Mouse (Mus musculus) kidney, embryonic 16.5 days (tissue): ENCODE measurements around the gene St3gal5. TPM values are rescaled to one million over a fixed set of nuclear protein-coding genes. Genes with fewer than 3 reads are reported as not detected.
A peak's percentile ranks its signal among the peaks of the same experiment; 100 is the strongest.
"Not testable (repeated sequence)": the region's sequence is repeated elsewhere in the genome, so short reads cannot be mapped to it uniquely, and the experiment has no call there.

Experiments used
- ATAC-seq: fragments of 200-750 bp; cut with Nextera tagmentation; 2 replicates; pipeline ENCODE4 v1.8.0; 2017; ENCODE audit warnings: moderate TSS enrichment; ENCODE audit not compliant: low FRiP score, low TSS enrichment
- H3K27ac ChIP-seq: fragments of 300-500 bp; sonication (generic); 2 replicates; pipeline ENCODE4 v1.5.1; 2014; ENCODE audit warnings: low read length
- H3K27me3 ChIP-seq: fragments of 300-500 bp; sonication (generic); 2 replicates; pipeline ENCODE4 v1.6.1; 2014; ENCODE audit warnings: low read length, control low read depth, mixed read lengths; ENCODE audit not compliant: insufficient read depth
- H3K36me3 ChIP-seq: fragments of 300-500 bp; sonication (generic); 2 replicates; pipeline ENCODE4 v1.6.1; 2014; ENCODE audit warnings: low read length, control low read depth, mixed read lengths; ENCODE audit not compliant: insufficient read depth
- H3K4me1 ChIP-seq: fragments of 300-500 bp; sonication (generic); 2 replicates; pipeline ENCODE4 v1.6.1; 2014; ENCODE audit warnings: low read length, control low read depth, mixed read lengths; ENCODE audit not compliant: insufficient read depth
- H3K4me2 ChIP-seq: fragments of 300-500 bp; sonication (generic); replicated peaks from 2 replicates; pipeline ENCODE4 v1.6.1; 2014; ENCODE audit warnings: low read depth, low read length
- H3K4me3 ChIP-seq: fragments of 300-500 bp; sonication (generic); 2 replicates; pipeline ENCODE4 v1.5.1; 2014; ENCODE audit warnings: mild to moderate bottlenecking, low read length
- H3K9ac ChIP-seq: fragments of 300-500 bp; sonication (generic); replicated peaks from 2 replicates; pipeline ENCODE4 v1.6.1; 2014; ENCODE audit warnings: low read length
- H3K9me3 ChIP-seq: fragments of 300-500 bp; sonication (generic); 2 replicates; pipeline ENCODE4 v1.6.1; 2016; ENCODE audit warnings: low read length, control low read depth
- WGBS: fragments of 180-500 bp; shearing (Covaris S2); extraction: QIAGEN DNeasy Blood & Tissue Kit; methylation state at CpG from one replicate; pipeline ENCODE4 v1.1.7; 2014; 5-methylcytosine and 5-hydroxymethylcytosine counted together
- polyA plus RNA-seq: library from polyadenylated mRNA; unstranded; fragments of >200 nt; fragmentation: Nextera tagmentation; extraction: Ambion mirVana; gene quantifications from 2 replicates; pipeline ENCODE4 v1.2.1, GENCODE M21; 2015

Gene St3gal5
- polyA plus RNA-seq, result 32.5 and 34.0 TPM in 2 replicates

GRCm38 (mm10) chr6:72097181-72097995, at the start of gene St3gal5:
Gene St3gal5, plus strand, starts transcription at chr6:72097592.
- under 1% methylated on average over 67 of the region's 81 CpGs for WGBS
- peak; percentile 96 for ATAC-seq
- H3K4me1 ChIP-seq, result peaks cover 51% of the 10 kb centered on the region

GRCm38 (mm10) chr6:72048643-72049042, 48.7 kb upstream of the St3gal5 start:
- H3K4me2 ChIP-seq, result no peak overlapping the region
- H3K27ac ChIP-seq, result no peak overlapping the region
- H3K9ac ChIP-seq, result no peak overlapping the region
- WGBS, result 89% methylated on average over 5 of the region's 5 CpGs
- no peak for ATAC-seq
- H3K9me3 ChIP-seq, result no peaks in the 10 kb centered on the region
- no peaks in the 10 kb centered on the region for H3K4me1 ChIP-seq
- H3K36me3 ChIP-seq, result no peaks in the 10 kb centered on the region
- H3K27me3 ChIP-seq, result no peaks in the 10 kb centered on the region
- H3K4me3 ChIP-seq, result no peak overlapping the region

More at GRCm38 (mm10) chr6:72097181-72097995, at the start of gene St3gal5:
- Histone ChIP-seq H3K36me3 (no peaks in the 10 kb centered on the region), H3K4me2 (peak within 1 kb of the TSS; percentile 98), H3K9ac (peak within 1 kb of the TSS; percentile 85), H3K27me3 (no peaks in the 10 kb centered on the region), H3K27ac (peak within 1 kb of the TSS; percentile 82), H3K4me3 (peak within 1 kb of the TSS; percentile 80), H3K9me3 (no peaks in the 10 kb centered on the region)

GRCm38 (mm10) chr6:72049941-72050340, 47.5 kb upstream of the St3gal5 start:
- ATAC-seq, result no peak
- Histone ChIP-seq H3K4me3 (no peak overlapping the region), H3K9ac (no peak overlapping the region), H3K4me2 (no peak overlapping the region), H3K4me1 (no peaks in the 10 kb centered on the region), H3K27ac (no peak overlapping the region), H3K36me3 (no peaks in the 10 kb centered on the region), H3K27me3 (no peaks in the 10 kb centered on the region), H3K9me3 (no peaks in the 10 kb centered on the region)
- WGBS, result 74% methylated on average over 6 of the region's 6 CpGs

- H3K9ac ChIP-seq, result no peak overlapping the region
- no peak; the same call in 1 of the 2 replicates for ATAC-seq
- H3K36me3 ChIP-seq, result no peaks in the 10 kb centered on the region
- H3K27ac ChIP-seq, result no peak overlapping the region
- H3K4me3 ChIP-seq, result no peak overlapping the region
- H3K27me3 ChIP-seq, result no peaks in the 10 kb centered on the region
- no peaks in the 10 kb centered on the region for H3K4me1 ChIP-seq
- no peaks in the 10 kb centered on the region for H3K9me3 ChIP-seq
- 36% methylated on average over 7 of the region's 7 CpGs for WGBS
- peak overlapping the region; percentile 14; the same call in 1 of the 2 replicates for H3K4me2 ChIP-seq
These were observed 46.6 kb upstream of the St3gal5 start for GRCm38 (mm10) chr6:72050827-72051226.

DNA sequence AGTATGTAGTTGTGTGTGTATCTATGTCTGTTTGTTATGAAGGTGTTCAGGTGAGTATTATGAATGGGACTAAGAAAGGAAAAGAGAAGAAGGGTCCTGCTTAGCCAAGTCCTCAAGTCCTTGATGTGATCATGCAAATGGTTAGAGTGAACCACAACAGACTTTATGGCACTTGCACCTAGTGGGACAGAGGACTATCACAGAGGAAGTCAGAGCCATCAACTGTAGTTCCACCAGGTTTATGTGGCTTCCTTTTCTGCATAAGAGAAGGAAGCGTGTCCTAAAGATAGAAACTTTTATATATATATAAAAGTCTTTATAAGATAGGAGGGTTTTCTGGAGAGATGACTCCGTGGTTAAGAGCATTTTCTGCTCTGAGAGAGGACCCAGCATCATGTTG, 46.1 kb upstream of the St3gal5 start:
- H3K9ac ChIP-seq, result no peak overlapping the region
- WGBS, result 66% methylated on average over 2 of the region's 2 CpGs
- no peak overlapping the region for H3K27ac ChIP-seq
- no peaks in the 10 kb centered on the region for H3K36me3 ChIP-seq
- H3K9me3 ChIP-seq, result no peaks in the 10 kb centered on the region
- H3K4me3 ChIP-seq, result no peak overlapping the region
- H3K4me1 ChIP-seq, result no peaks in the 10 kb centered on the region
- no peak overlapping the region for H3K4me2 ChIP-seq
- H3K27me3 ChIP-seq, result no peaks in the 10 kb centered on the region
- no peak for ATAC-seq

- 49% methylated on average over 6 of the region's 6 CpGs for WGBS
- Histone ChIP-seq H3K9me3 (no peaks in the 10 kb centered on the region), H3K9ac (no peak overlapping the region), H3K4me3 (no peak overlapping the region), H3K4me2 (no peak overlapping the region), H3K27ac (no peak overlapping the region), H3K36me3 (no peaks in the 10 kb centered on the region), H3K4me1 (no peaks in the 10 kb centered on the region), H3K27me3 (no peaks in the 10 kb centered on the region)
- ATAC-seq, result no peak
These were observed 45.6 kb upstream of the St3gal5 start for GRCm38 (mm10) chr6:72051757-72052156.

DNA sequence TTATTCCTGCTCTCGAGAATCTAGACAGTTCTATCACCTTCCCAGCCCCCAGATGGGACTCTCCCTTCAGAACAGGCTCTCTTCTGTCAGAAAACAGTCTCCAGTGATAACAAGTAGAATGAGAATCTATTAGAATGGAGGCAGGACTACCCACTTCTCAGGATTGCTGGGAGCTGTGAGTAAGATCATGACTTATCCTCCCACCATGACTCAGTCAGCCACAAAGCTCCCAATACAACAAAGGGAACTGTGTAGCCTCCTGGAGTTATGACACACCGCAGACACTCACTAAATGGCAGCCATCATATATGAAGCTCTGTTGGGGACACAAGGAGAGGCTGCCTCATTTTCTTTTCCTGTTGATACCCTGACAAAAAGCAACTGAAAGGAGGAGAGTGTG, 40.8 kb upstream of the St3gal5 start:
- no peak for ATAC-seq
- Histone ChIP-seq H3K4me3 (no peak overlapping the region), H3K4me2 (no peak overlapping the region), H3K4me1 (no peaks in the 10 kb centered on the region), H3K9ac (no peak overlapping the region), H3K27me3 (no peaks in the 10 kb centered on the region), H3K36me3 (no peaks in the 10 kb centered on the region), H3K27ac (no peak overlapping the region), H3K9me3 (no peaks in the 10 kb centered on the region)
- WGBS, result 80% methylated on average over 2 of the region's 2 CpGs

- Histone ChIP-seq H3K4me3 (no peak overlapping the region), H3K27me3 (no peaks in the 10 kb centered on the region), H3K9ac (no peak overlapping the region), H3K27ac (no peak overlapping the region), H3K4me1 (no peaks in the 10 kb centered on the region), H3K4me2 (no peak overlapping the region), H3K9me3 (no peaks in the 10 kb centered on the region), H3K36me3 (no peaks in the 10 kb centered on the region)
- WGBS, result 80% methylated on average over 9 of the region's 9 CpGs
- no peak for ATAC-seq
These were observed 38.9 kb upstream of the St3gal5 start for GRCm38 (mm10) chr6:72058398-72058889.

DNA sequence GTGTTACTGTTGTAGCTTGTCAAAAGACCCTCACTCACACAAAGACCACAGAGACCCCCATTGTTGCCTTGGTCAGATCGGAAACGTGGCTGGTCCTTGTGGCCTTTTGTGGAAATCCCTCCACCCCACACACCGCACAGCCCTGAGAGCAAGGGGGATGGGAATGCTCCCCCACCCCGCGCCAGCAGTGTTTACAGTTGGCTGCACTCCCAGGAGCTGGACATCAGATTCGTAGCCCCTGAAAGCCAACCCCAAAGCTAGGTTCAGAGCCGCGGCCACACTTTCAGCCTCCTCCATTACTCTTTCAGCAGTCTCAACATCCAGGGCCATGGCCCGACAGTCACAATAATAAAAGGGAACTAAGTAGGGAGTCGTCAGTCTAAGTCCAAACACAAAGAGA, 36.7 kb upstream of the St3gal5 start:
- not testable (repeated sequence) for H3K4me3 ChIP-seq, H3K4me2 ChIP-seq, H3K9ac ChIP-seq, H3K9me3 ChIP-seq, H3K27me3 ChIP-seq, H3K36me3 ChIP-seq, ATAC-seq, H3K4me1 ChIP-seq, H3K27ac ChIP-seq
- 49% methylated on average over 10 of the region's 10 CpGs for WGBS

GRCm38 (mm10) chr6:72063718-72064117, 33.7 kb upstream of the St3gal5 start:
- Histone ChIP-seq H3K4me3 (no peak overlapping the region), H3K27ac (no peak overlapping the region), H3K9ac (no peak overlapping the region), H3K36me3 (no peaks in the 10 kb centered on the region), H3K4me2 (no peak overlapping the region), H3K27me3 (no peaks in the 10 kb centered on the region), H3K4me1 (no peaks in the 10 kb centered on the region), H3K9me3 (0 out of 2 replicates have a peak, but pooled peaks cover 3% of the 10 kb centered on the region)
- WGBS, result 71% methylated on average over 6 of the region's 6 CpGs
- ATAC-seq, result no peak
